Mouse (Mus musculus) bone marrow, adult 2 months (tissue): ENCODE data around the gene Pdxdc1. TPM values are rescaled to one million over a fixed set of nuclear protein-coding genes. Genes with fewer than 3 reads are reported as not detected.

Experiments
- H3K27ac ChIP-seq: fragments of 200-500 bp; 2 replicates; pipeline ENCODE4 v1.5.1; 2012; ENCODE audit warnings: low read depth, mild to moderate bottlenecking, control low read depth, inconsistent platforms, low read length; ENCODE audit not compliant: control insufficient read depth, poor library complexity, insufficient read depth
- H3K4me1 ChIP-seq: fragments of 200-500 bp; 2 replicates; pipeline ENCODE4 v1.6.1; 2011; ENCODE audit warnings: low read length; ENCODE audit not compliant: control insufficient read depth, insufficient read depth
- H3K4me3 ChIP-seq: fragments of 200-500 bp; replicated peaks from 2 replicates; pipeline ENCODE3; 2011; ENCODE audit warnings: mild to moderate bottlenecking, low read depth, low read length, control low read depth; ENCODE audit not compliant: control insufficient read depth
- CTCF ChIP-seq: fragments of 200-500 bp; IDR thresholded peaks from 2 replicates; pipeline ENCODE4 v1.5.1; 2011; ENCODE audit warnings: low read length, control low read depth; ENCODE audit not compliant: control insufficient read depth, insufficient read depth
- POLR2A ChIP-seq: fragments of 200-500 bp; IDR thresholded peaks from 2 replicates; pipeline ENCODE4 v1.6.1; 2011; ENCODE audit warnings: low read depth, mild to moderate bottlenecking, control low read depth, low read length, borderline replicate concordance; ENCODE audit not compliant: control insufficient read depth
- WGBS: fragments of 180-500 bp; shearing (Covaris S2); methylation state at CpG from one replicate; pipeline ENCODE4 v1.1.7; 2018; 5-methylcytosine and 5-hydroxymethylcytosine counted together
- polyA plus RNA-seq: library from polyadenylated mRNA; stranded (reverse); fragments of >200 nt; gene quantifications from 2 replicates; pipeline ENCODE4 v1.2.4, GENCODE M21; 2011; ENCODE audit warnings: low replicate concordance; ENCODE audit not compliant: missing spikeins, insufficient read depth, insufficient read length

Pdxdc1 gene
- polyA plus RNA-seq, 1 experiment: 70.8 TPM

DNA sequence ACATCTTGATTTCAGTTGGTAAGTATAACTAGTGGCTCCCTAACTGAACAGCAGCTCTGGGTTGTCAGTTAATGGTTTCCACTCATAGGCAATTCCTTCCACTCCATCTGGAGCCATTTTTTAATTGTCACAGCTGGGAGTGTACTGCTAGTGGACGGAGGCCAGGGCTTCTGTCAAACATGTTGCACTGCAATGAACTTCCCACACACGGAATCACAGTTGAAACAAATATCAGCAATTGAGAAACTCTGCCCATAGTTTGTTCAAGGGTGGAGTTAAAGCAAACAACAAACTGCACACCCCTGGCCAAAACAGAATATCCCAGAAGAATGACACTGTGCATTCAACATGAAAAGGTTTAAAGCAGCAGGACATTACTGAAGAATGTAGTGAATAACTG is 4.0 kb downstream of the Pdxdc1 start:
- Histone ChIP-seq H3K4me1 (no peaks in the 10 kb centered on the region; the same call in 1 of the 2 replicates), H3K27ac (no peak overlapping the region), H3K4me3 (no peak overlapping the region)
- WGBS: 65% methylated on average over 2 of the region's 2 CpGs
- TF ChIP-seq POLR2A (no peak), CTCF (no peak)

- Histone ChIP-seq H3K4me3 (no peak overlapping the region), H3K27ac (no peak overlapping the region), H3K4me1 (no peaks in the 10 kb centered on the region)
- WGBS: 62% methylated on average over 3 of the region's 3 CpGs
- no peak for TF ChIP-seq CTCF
- no peak for TF ChIP-seq POLR2A
Observed at GRCm38 (mm10) chr16:13896357-13896756, 6.6 kb downstream of the Pdxdc1 start.

- Histone ChIP-seq H3K4me1 (no peaks in the 10 kb centered on the region), H3K4me3 (no peak overlapping the region), H3K27ac (no peak overlapping the region)
- WGBS: 73% methylated on average over 3 of the region's 3 CpGs
- no peak for TF ChIP-seq CTCF
- TF ChIP-seq POLR2A: no peak
Observed at GRCm38 (mm10) chr16:13895740-13896139, 7.2 kb downstream of the Pdxdc1 start.

GRCm38 (mm10) chr16:13894097-13894496 is 8.8 kb downstream of the Pdxdc1 start:
- no peak for TF ChIP-seq POLR2A
- no peak for TF ChIP-seq CTCF
- 49% methylated on average over 2 of the region's 2 CpGs for WGBS
- no peak overlapping the region for H3K27ac ChIP-seq
- no peaks in the 10 kb centered on the region for H3K4me1 ChIP-seq
- no peak overlapping the region for H3K4me3 ChIP-seq

GRCm38 (mm10) chr16:13892850-13893249 is 10.1 kb downstream of the Pdxdc1 start:
- no peak for TF ChIP-seq POLR2A
- no peak for TF ChIP-seq CTCF
- Histone ChIP-seq H3K4me3 (no peak overlapping the region), H3K27ac (no peak overlapping the region), H3K4me1 (no peaks in the 10 kb centered on the region)

DNA sequence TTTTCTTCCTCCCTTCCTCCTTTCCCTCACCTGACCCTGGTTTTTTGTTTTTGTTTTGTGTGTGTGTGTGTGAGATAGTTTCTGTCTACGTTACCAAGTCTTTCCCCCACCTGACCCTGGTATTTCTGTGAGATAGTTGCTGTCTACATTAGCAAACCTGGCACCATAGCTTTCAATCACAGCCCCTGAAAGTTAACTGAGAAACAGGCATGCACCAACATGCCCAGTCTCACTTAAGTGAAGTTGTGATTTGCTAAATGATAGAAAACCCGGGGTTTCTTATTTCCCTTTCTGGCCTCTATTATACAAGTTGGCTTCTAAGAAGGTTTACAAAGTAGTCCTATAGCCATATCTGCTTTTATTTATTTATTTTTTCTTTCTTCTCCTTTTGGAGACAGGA is 12.5 kb downstream of the Pdxdc1 start:
- H3K4me1 ChIP-seq: no peaks in the 10 kb centered on the region
- WGBS: 80% methylated on average over 2 of the region's 2 CpGs
- no peak for TF ChIP-seq POLR2A
- TF ChIP-seq CTCF: no peak
- H3K4me3 ChIP-seq: no peak overlapping the region
- no peak overlapping the region for H3K27ac ChIP-seq

GRCm38 (mm10) chr16:13883094-13883774 is 19.7 kb downstream of the Pdxdc1 start:
- no peak overlapping the region for H3K27ac ChIP-seq
- 48% methylated on average over 3 of the region's 3 CpGs for WGBS
- no peaks in the 10 kb centered on the region for H3K4me1 ChIP-seq
- no peak overlapping the region for H3K4me3 ChIP-seq
- TF ChIP-seq POLR2A: no peak
- TF ChIP-seq CTCF: no peak

DNA sequence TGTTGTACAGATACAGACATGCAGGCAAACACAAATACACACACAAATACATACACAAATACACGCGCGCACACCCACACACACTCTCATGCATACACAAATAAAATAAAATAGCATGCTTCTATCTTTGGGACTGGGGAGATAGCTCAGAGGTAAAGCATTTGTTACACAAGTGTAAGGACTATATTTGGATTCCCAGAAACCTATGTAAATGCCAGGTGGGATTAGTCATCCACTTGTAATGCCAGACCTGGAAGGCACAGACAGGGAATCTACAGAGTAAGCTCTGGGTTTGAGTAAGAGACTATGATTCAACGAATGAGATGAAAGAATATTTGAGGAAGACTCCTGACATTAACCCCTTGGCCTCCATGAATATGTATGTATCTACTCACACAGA is 27.4 kb downstream of the Pdxdc1 start:
- Histone ChIP-seq H3K4me3 (no peak overlapping the region), H3K27ac (no peak overlapping the region), H3K4me1 (no peaks in the 10 kb centered on the region)
- TF ChIP-seq CTCF: no peak
- no peak for TF ChIP-seq POLR2A
- WGBS: 91% methylated on average over 4 of the region's 4 CpGs
